Mouse (Mus musculus): Measurements from ENCODE around the gene Dap. TPM values are rescaled to one million over a fixed set of nuclear protein-coding genes. Genes with fewer than 3 reads are reported as not detected.

Gene Dap
- polyA plus RNA-seq, 1 experiment from 2014 or later: 22.7 TPM

DNA sequence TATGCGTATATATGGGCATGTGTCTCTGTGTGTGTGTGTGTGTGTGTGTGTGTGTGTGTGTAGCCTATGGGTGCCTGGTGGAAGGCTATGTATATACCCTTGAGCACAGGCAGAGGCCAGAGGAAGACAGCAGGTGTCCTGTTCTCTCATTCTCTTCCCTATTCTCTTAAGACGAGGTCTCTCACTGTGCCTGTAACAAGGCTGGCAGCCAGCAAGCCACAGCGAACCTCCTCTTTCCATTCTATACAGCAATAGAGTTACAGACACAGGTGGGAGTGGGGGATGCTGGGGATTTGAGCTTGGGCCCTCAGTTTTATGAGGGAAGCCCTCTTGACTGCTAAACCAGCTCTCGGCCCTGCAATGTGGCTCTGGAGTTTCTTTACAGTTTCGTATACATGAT is 55.9 kb downstream of the Dap start:
- H3K4me2 ChIP-seq (ENCODE audit: low read length): no peak overlapping the region

DNA sequence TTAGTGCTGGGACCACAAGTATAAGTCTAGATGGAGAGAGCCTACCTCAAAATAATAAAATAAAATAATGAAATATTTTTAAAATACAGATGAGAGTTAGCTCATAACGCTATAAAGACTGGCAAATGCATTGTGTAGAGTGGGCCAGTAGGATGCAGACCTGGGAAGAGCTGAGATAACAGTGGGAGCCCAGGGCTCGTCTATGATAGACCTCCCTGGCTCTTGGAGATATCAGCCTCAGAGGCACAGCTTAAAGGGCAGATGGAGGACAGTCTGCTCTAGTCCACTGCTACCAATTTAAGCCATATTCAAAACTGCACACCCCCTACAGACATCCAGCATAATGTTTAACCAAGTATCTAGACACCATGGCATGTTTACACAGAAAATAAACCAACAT is 56.6 kb downstream of the Dap start:
- DNase-seq (ENCODE audit: low spot score) (no peak), ATAC-seq (no peak)
- Histone ChIP-seq H3K4me3 (ENCODE audit: low read depth, low read length) (no peak overlapping the region), H3K27ac (ENCODE audit: low read depth, low read length) (no peak overlapping the region), H3K4me1 (ENCODE audit: control insufficient read depth, insufficient read depth, low read length) (0 out of 2 replicates have a peak, but pooled peaks cover 3% of the 10 kb centered on the region), H3K4me2 (ENCODE audit: low read length) (no peak overlapping the region), H3K27me3 (replicated peaks; ENCODE audit: control insufficient read depth, insufficient read depth, low read length) (no peaks in the 10 kb centered on the region), H3K9ac (ENCODE audit: low read length) (no peak overlapping the region), H3K36me3 (ENCODE audit: control insufficient read depth, insufficient read depth, low read length) (no peaks in the 10 kb centered on the region), H3K9me3 (replicated peaks; ENCODE audit: control insufficient read depth, low read length) (no peaks in the 10 kb centered on the region)
- WGBS: 86% methylated on average over 2 of the region's 2 CpGs

More for the DNA sequence above, 55.9 kb downstream of the Dap start:
- 0 out of 2 replicates have a peak, but pooled peaks cover 3% of the 10 kb centered on the region for H3K4me1 ChIP-seq (ENCODE audit: control insufficient read depth, insufficient read depth, low read length)
- DNase-seq (ENCODE audit: low spot score) (no peak), ATAC-seq (no peak)
- WGBS: 61% methylated on average over 5 of the region's 5 CpGs
- no peak overlapping the region for H3K4me3 ChIP-seq (ENCODE audit: low read depth, low read length)
- H3K36me3 ChIP-seq (ENCODE audit: control insufficient read depth, insufficient read depth, low read length): no peaks in the 10 kb centered on the region
- H3K9me3 ChIP-seq (replicated peaks; ENCODE audit: control insufficient read depth, low read length): no peaks in the 10 kb centered on the region
- H3K27me3 ChIP-seq (replicated peaks; ENCODE audit: control insufficient read depth, insufficient read depth, low read length): no peaks in the 10 kb centered on the region
- H3K9ac ChIP-seq (ENCODE audit: low read length): no peak overlapping the region
- H3K27ac ChIP-seq (ENCODE audit: low read depth, low read length): no peak overlapping the region

DNA sequence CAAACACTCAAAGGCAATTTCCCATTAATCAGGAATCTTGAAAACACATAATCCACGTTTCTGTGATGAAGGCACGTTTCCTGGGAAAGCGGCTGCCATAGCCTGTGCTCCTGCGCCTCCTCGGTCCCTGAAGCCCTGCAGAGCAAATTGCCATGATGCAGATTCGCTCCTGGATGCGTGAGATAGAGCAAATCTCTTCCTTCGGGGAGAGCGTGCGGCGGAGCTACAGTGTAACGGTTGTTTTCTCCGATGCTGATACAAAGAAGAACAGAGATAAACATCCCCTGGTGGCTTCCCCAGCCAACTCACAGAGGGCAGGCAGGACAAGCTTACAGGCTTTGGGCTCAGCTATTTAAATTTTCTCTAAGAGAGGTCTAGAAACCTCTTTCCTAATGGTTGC is 57.7 kb downstream of the Dap start:
- H3K9ac ChIP-seq (ENCODE audit: low read length): no peak overlapping the region
- H3K27ac ChIP-seq (ENCODE audit: low read depth, low read length): no peak overlapping the region
- H3K36me3 ChIP-seq (ENCODE audit: control insufficient read depth, insufficient read depth, low read length): no peaks in the 10 kb centered on the region
- no peaks in the 10 kb centered on the region for H3K9me3 ChIP-seq (replicated peaks; ENCODE audit: control insufficient read depth, low read length)
- DNase-seq (ENCODE audit: low spot score) (no peak), ATAC-seq (no peak)
- 0 out of 2 replicates have a peak, but pooled peaks cover 3% of the 10 kb centered on the region for H3K4me1 ChIP-seq (ENCODE audit: control insufficient read depth, insufficient read depth, low read length)
- no peaks in the 10 kb centered on the region for H3K27me3 ChIP-seq (replicated peaks; ENCODE audit: control insufficient read depth, insufficient read depth, low read length)
- H3K4me2 ChIP-seq (ENCODE audit: low read length): no peak overlapping the region
- no peak overlapping the region for H3K4me3 ChIP-seq (ENCODE audit: low read depth, low read length)
- WGBS: 84% methylated on average over 13 of the region's 13 CpGs

DNA sequence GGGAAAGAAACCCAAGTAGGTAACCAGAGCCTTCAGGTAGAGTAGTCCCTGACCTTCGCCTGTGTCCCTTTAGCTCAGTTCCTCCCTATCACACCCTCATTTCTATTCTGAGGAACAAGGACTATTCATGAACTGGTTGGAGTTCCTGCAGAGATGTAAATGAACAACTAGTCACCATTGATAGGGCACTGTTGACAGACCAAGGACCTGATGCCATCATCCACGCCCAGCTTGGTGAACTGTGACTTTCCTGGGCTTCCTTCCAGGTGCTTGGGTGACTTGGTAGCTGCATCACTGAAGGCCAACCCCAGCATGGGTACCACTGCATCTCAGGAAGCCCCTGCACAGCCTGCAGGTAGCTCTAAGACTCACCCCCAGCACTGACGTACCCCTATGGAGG is 58.2 kb downstream of the Dap start:
- H3K36me3 ChIP-seq (ENCODE audit: control insufficient read depth, insufficient read depth, low read length): no peaks in the 10 kb centered on the region
- no peaks in the 10 kb centered on the region for H3K27me3 ChIP-seq (replicated peaks; ENCODE audit: control insufficient read depth, insufficient read depth, low read length)
- no peaks in the 10 kb centered on the region for H3K9me3 ChIP-seq (replicated peaks; ENCODE audit: control insufficient read depth, low read length)
- WGBS: 74% methylated on average over 3 of the region's 3 CpGs
- DNase-seq (ENCODE audit: low spot score): no peak
- H3K27ac ChIP-seq (ENCODE audit: low read depth, low read length): no peak overlapping the region
- no peak overlapping the region for H3K9ac ChIP-seq (ENCODE audit: low read length)
- H3K4me1 ChIP-seq (ENCODE audit: control insufficient read depth, insufficient read depth, low read length): 0 out of 2 replicates have a peak, but pooled peaks cover 3% of the 10 kb centered on the region
- ATAC-seq: no peak
- H3K4me2 ChIP-seq (ENCODE audit: low read length): no peak overlapping the region
- no peak overlapping the region for H3K4me3 ChIP-seq (ENCODE audit: low read depth, low read length)

DNA sequence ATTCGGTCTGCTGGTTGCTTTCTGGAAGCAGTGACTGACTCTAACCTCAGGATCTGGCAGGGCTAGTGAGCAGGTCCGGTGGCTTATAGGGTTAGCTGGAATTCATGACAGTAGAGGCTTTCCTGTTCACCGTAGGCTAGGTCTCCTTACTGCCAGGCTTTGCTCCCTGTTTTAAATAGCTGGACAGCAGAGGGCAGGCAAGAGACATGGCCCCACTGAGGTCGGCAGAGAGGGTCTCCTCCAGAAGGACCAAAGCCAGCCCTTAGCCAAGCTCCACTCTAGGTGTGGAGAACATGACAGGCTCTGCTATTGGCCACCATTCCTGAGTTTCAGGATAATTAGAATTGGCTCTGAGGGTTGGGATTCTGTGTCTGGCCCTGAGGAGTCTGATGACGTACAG is 60.0 kb downstream of the Dap start:
- Histone ChIP-seq H3K27ac (ENCODE audit: low read depth, low read length) (no peak overlapping the region), H3K27me3 (replicated peaks; ENCODE audit: control insufficient read depth, insufficient read depth, low read length) (no peaks in the 10 kb centered on the region), H3K4me2 (ENCODE audit: low read length) (no peak overlapping the region), H3K4me1 (ENCODE audit: control insufficient read depth, insufficient read depth, low read length) (no peaks in the 10 kb centered on the region), H3K9ac (ENCODE audit: low read length) (no peak overlapping the region), H3K4me3 (ENCODE audit: low read depth, low read length) (no peak overlapping the region), H3K36me3 (ENCODE audit: control insufficient read depth, insufficient read depth, low read length) (no peaks in the 10 kb centered on the region), H3K9me3 (replicated peaks; ENCODE audit: control insufficient read depth, low read length) (no peaks in the 10 kb centered on the region)
- DNase-seq (ENCODE audit: low spot score) (no peak), ATAC-seq (no peak)
- 76% methylated on average over 5 of the region's 5 CpGs for WGBS

DNA sequence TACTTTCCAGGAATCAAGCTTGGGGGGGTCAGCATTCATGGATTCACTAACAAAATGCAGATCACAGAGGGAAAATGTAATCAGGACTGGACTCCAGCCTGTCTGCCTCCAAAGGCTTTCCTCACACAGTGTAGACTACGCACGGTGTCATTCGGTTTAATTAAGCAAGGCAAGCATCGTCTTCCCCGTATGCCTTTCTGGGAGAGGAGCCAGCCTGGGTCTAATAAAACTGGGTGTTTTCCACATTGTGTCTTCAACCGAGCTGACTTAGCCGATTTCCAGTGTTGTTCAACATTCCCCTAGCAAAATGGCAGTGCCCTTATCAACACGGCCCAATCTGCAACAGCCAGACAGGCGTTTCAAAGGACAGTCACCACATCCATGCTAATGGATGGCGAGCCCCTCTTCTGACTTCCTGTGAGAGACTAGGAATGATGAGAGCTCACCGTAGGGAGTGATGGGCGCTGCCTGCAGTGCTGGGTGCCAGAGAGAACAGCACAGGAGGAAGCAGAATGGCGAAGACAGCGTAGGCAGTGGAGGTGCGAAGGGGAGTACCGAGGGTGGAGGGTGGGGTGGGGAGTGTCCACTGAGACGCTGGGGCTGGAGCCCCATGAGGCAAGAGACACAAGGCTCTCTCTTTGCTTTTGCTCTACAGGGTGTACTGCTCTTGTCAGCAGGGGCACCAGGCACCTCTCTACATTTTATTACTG is 61.0 kb downstream of the Dap start:
- DNase-seq (ENCODE audit: low spot score): peak; percentile 77
- no peaks in the 10 kb centered on the region for H3K36me3 ChIP-seq (ENCODE audit: control insufficient read depth, insufficient read depth, low read length)

DNA sequence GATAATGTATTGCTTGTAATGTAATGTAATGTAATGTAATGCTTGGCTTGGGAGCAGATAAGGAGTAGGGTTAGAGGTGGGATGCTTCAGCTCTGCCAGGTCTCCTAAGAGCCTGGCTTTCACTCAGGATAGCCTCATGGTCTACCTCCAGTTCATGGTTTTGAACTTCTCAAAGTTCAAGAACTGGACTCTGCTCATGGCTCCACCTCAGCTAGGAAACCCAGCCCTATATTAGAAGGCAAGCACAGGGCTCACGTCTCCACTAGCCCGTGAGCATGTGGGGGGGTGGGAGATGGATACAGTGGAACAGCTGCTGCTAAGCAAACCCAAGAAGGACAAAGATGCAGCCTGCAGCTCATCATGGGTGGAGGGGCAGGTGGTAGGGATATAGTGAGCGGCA is 61.6 kb downstream of the Dap start:
- WGBS: 92% methylated on average over 3 of the region's 3 CpGs
- Histone ChIP-seq H3K27ac (ENCODE audit: low read depth, low read length) (no peak overlapping the region), H3K9me3 (replicated peaks; ENCODE audit: control insufficient read depth, low read length) (no peaks in the 10 kb centered on the region), H3K9ac (ENCODE audit: low read length) (no peak overlapping the region), H3K27me3 (replicated peaks; ENCODE audit: control insufficient read depth, insufficient read depth, low read length) (no peaks in the 10 kb centered on the region), H3K36me3 (ENCODE audit: control insufficient read depth, insufficient read depth, low read length) (no peaks in the 10 kb centered on the region), H3K4me3 (ENCODE audit: low read depth, low read length) (no peak overlapping the region), H3K4me1 (ENCODE audit: control insufficient read depth, insufficient read depth, low read length) (no peaks in the 10 kb centered on the region), H3K4me2 (ENCODE audit: low read length) (no peak overlapping the region)
- DNase-seq (ENCODE audit: low spot score) (no peak), ATAC-seq (no peak)

More for the DNA sequence above, 61.0 kb downstream of the Dap start:
- Histone ChIP-seq H3K4me1 (ENCODE audit: control insufficient read depth, insufficient read depth, low read length) (no peaks in the 10 kb centered on the region), H3K27me3 (replicated peaks; ENCODE audit: control insufficient read depth, insufficient read depth, low read length) (no peaks in the 10 kb centered on the region), H3K9ac (ENCODE audit: low read length) (no peak overlapping the region), H3K27ac (ENCODE audit: low read depth, low read length) (no peak overlapping the region), H3K4me3 (ENCODE audit: low read depth, low read length) (no peak overlapping the region), H3K4me2 (ENCODE audit: low read length) (no peak overlapping the region), H3K9me3 (replicated peaks; ENCODE audit: control insufficient read depth, low read length) (no peaks in the 10 kb centered on the region)
- WGBS: 73% methylated on average over 17 of the region's 17 CpGs
- ATAC-seq: peak; percentile 66

DNA sequence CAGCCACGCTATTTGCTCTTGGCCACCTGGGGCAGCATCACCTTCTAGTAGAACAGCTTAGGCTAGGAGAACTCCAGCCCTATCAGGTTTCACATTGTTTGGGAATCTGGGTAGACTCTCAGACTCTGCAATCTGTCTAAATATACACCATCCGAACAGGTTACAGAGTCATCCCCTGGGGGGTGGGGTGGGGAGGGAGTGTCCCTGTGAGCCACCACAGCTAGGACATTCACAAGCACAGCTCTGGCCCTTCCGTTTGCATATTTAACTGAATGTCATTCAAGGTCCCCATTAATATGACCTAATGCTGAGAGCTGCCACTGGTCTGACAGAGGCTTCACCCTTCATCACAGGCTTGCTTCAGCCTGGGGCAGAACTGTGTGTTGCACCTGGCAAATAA is 68.5 kb downstream of the Dap start:
- Histone ChIP-seq H3K4me3 (ENCODE audit: low read depth, low read length) (no peak overlapping the region), H3K36me3 (ENCODE audit: control insufficient read depth, insufficient read depth, low read length) (no peaks in the 10 kb centered on the region), H3K27me3 (replicated peaks; ENCODE audit: control insufficient read depth, insufficient read depth, low read length) (peaks cover 16% of the 10 kb centered on the region), H3K4me2 (ENCODE audit: low read length) (no peak overlapping the region), H3K9me3 (replicated peaks; ENCODE audit: control insufficient read depth, low read length) (no peaks in the 10 kb centered on the region), H3K9ac (ENCODE audit: low read length) (no peak overlapping the region), H3K4me1 (ENCODE audit: control insufficient read depth, insufficient read depth, low read length) (no peaks in the 10 kb centered on the region), H3K27ac (ENCODE audit: low read depth, low read length) (no peak overlapping the region)
- no peak for DNase-seq (ENCODE audit: low spot score)
- 44% methylated on average over 3 of the region's 3 CpGs for WGBS
- ATAC-seq: no peak

DNA sequence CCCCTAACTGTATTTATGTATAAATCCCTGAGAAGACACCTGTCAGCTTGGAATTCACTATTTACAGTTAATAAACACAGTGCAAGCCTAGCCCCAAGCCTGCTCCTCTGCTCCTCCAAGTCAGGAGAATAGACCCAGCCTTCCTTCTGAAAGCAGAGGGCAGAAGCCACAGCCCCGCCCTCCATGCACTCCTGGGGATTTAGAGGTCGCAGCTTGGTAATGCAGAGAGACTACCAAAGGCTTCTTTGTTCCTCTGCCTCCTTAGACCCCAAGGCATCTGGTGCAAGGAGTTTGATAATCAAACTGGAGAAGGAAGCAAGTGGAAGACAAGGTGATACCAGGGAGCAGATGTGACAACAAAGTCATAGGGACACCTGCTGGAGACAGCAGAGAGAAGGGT is 70.2 kb downstream of the Dap start:
- no peak overlapping the region for H3K4me2 ChIP-seq (ENCODE audit: low read length)
- ATAC-seq: no peak
- H3K9me3 ChIP-seq (replicated peaks; ENCODE audit: control insufficient read depth, low read length): no peaks in the 10 kb centered on the region
- no peaks in the 10 kb centered on the region for H3K4me1 ChIP-seq (ENCODE audit: control insufficient read depth, insufficient read depth, low read length)
- 8% methylated on average over 2 of the region's 2 CpGs for WGBS
- no peak for DNase-seq (ENCODE audit: low spot score)
- H3K4me3 ChIP-seq (ENCODE audit: low read depth, low read length): no peak overlapping the region
- H3K27ac ChIP-seq (ENCODE audit: low read depth, low read length): no peak overlapping the region
- H3K36me3 ChIP-seq (ENCODE audit: control insufficient read depth, insufficient read depth, low read length): no peaks in the 10 kb centered on the region
- H3K9ac ChIP-seq (ENCODE audit: low read length): no peak overlapping the region
- H3K27me3 ChIP-seq (replicated peaks; ENCODE audit: control insufficient read depth, insufficient read depth, low read length): peaks cover 18% of the 10 kb centered on the region

Measured in forebrain, embryonic 14.5 days (tissue).